Mouse (Mus musculus) midbrain, embryonic 14.5 days (tissue): ENCODE data around the gene Pcgf2. TPM values are rescaled to one million over a fixed set of nuclear protein-coding genes. Genes with fewer than 3 reads are reported as not detected.

Experiments
- ATAC-seq: fragments of 200-750 bp; cut with Nextera tagmentation; 2 replicates; pipeline ENCODE4 v1.8.0; 2017; ENCODE audit warnings: moderate number of reproducible peaks, moderate library complexity; ENCODE audit not compliant: low FRiP score, low TSS enrichment
- DNase-seq: peaks from one replicate; pipeline ENCODE4 v3.0.0-alpha.2; 2015
- H3K27ac ChIP-seq: fragments of 300-500 bp; sonication (generic); replicated peaks from 2 replicates; pipeline ENCODE4 v1.5.1; 2014; ENCODE audit warnings: mild to moderate bottlenecking, low read depth, low read length, moderate library complexity
- H3K27me3 ChIP-seq: fragments of 300-500 bp; sonication (generic); 2 replicates; pipeline ENCODE4 v1.6.1; 2014; ENCODE audit warnings: low read length, control low read depth, mixed read lengths; ENCODE audit not compliant: control insufficient read depth, insufficient read depth
- H3K36me3 ChIP-seq: fragments of 300-500 bp; sonication (generic); 2 replicates; pipeline ENCODE4 v1.6.1; 2014; ENCODE audit warnings: low read length, control low read depth; ENCODE audit not compliant: control insufficient read depth, insufficient read depth
- H3K4me1 ChIP-seq: fragments of 300-500 bp; sonication (generic); 2 replicates; pipeline ENCODE4 v1.6.1; 2014; ENCODE audit warnings: mild to moderate bottlenecking, antibody characterized with exemption, low read length, control low read depth; ENCODE audit not compliant: control insufficient read depth, insufficient read depth
- H3K4me2 ChIP-seq: fragments of 300-500 bp; sonication (generic); 2 replicates; pipeline ENCODE4 v1.6.1; 2014; ENCODE audit warnings: mild to moderate bottlenecking, low read length, moderate library complexity
- H3K4me3 ChIP-seq: fragments of 300-500 bp; sonication (generic); replicated peaks from 2 replicates; pipeline ENCODE4 v1.5.1; 2014; ENCODE audit warnings: low read depth, low read length
- H3K9ac ChIP-seq: fragments of 300-500 bp; sonication (generic); replicated peaks from 2 replicates; pipeline ENCODE4 v1.6.1; 2014; ENCODE audit warnings: mild to moderate bottlenecking, low read length, moderate library complexity
- H3K9me3 ChIP-seq: fragments of 300-500 bp; sonication (generic); 2 replicates; pipeline ENCODE4 v1.6.1; 2016; ENCODE audit warnings: low read length, control low read depth, mixed read lengths; ENCODE audit not compliant: control insufficient read depth
- WGBS: fragments of 180-500 bp; shearing (Covaris S2); extraction: QIAGEN DNeasy Blood & Tissue Kit; methylation state at CpG from one replicate; pipeline ENCODE4 v1.1.7; 2014; 5-methylcytosine and 5-hydroxymethylcytosine counted together
- polyA plus RNA-seq: library from polyadenylated mRNA; unstranded; fragments of >200 nt; fragmentation: Nextera tagmentation; extraction: Ambion mirVana; gene quantifications from 2 replicates; pipeline ENCODE4 v1.2.1, GENCODE M21; 2014

Gene Pcgf2
- polyA plus RNA-seq, 1 experiment from 2014 or later = 25.5 TPM

DNA sequence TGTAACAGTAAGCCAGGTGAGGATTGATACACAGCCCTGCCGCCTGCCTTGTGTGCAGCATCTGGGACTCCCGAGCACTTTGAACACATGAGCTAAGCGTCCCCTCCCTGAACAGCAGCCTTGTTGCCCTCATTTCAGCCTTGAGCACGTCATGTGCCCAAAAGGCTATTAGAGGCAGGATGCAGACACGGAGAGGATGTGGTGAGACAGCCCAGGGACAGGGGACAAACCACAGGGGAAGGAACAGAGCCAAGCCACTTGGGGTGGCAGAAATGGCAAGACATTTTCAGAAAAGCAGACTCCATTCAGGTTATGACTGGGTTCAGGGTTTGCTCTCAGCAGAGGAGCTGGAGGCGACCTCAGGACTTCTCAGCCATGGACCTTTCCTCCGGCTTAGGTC lies 28.0 kb upstream of the Pcgf2 start:
- H3K27me3 ChIP-seq = no peaks in the 10 kb centered on the region
- no peaks in the 10 kb centered on the region for H3K4me1 ChIP-seq
- H3K27ac ChIP-seq = no peak overlapping the region
- WGBS = 86% methylated on average over 7 of the region's 7 CpGs
- H3K9me3 ChIP-seq = no peaks in the 10 kb centered on the region
- H3K9ac ChIP-seq = no peak overlapping the region
- H3K4me3 ChIP-seq = no peak overlapping the region
- peaks cover 84% of the 10 kb centered on the region for H3K36me3 ChIP-seq
- no peak overlapping the region for H3K4me2 ChIP-seq
- no peak for DNase-seq
- ATAC-seq = no peak

- H3K36me3 ChIP-seq = peaks cover 97% of the 10 kb centered on the region
- WGBS = 94% methylated on average over 7 of the region's 7 CpGs
- ATAC-seq (no peak), DNase-seq (no peak)
- H3K9ac ChIP-seq = no peak overlapping the region
- no peak overlapping the region for H3K27ac ChIP-seq
- no peaks in the 10 kb centered on the region for H3K4me1 ChIP-seq
- no peaks in the 10 kb centered on the region for H3K27me3 ChIP-seq
- no peak overlapping the region for H3K4me3 ChIP-seq
- no peak overlapping the region for H3K4me2 ChIP-seq
- H3K9me3 ChIP-seq = peaks cover 4% of the 10 kb centered on the region; the same call in 1 of the 2 replicates
These were observed 23.4 kb upstream of the Pcgf2 start for GRCm38 (mm10) chr11:97723709-97724108.

- H3K27me3 ChIP-seq = no peaks in the 10 kb centered on the region
- no peak overlapping the region for H3K4me3 ChIP-seq
- 96% methylated on average over 4 of the region's 4 CpGs for WGBS
- no peak overlapping the region for H3K4me2 ChIP-seq
- H3K36me3 ChIP-seq = peaks cover 97% of the 10 kb centered on the region
- H3K27ac ChIP-seq = no peak overlapping the region
- H3K9me3 ChIP-seq = peaks cover 4% of the 10 kb centered on the region; the same call in 1 of the 2 replicates
- no peak for ATAC-seq
- H3K4me1 ChIP-seq = no peaks in the 10 kb centered on the region
- no peak overlapping the region for H3K9ac ChIP-seq
- DNase-seq = no peak
These were observed 21.0 kb upstream of the Pcgf2 start for GRCm38 (mm10) chr11:97721338-97721737.

DNA sequence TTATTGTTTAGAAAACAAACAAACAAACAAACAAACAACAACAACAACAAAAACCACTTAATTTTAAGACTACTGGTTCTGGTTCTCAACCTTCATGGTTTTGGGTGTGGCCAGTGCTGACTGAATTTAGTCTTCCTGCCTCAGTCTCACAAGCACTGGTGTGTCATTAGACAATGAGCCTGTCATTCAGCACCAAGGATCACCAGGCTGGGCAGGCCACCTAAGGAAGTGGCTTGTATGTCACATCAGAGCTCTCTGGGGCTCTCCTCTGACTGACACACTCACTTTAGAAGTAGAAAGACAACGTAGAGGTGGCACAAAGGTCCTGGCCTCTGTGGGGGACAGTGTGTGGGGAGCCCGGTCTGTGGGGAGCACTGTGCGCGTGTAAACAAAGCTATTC lies 18.7 kb upstream of the Pcgf2 start:
- no peak for ATAC-seq

GRCm38 (mm10) chr11:97718281-97718860 lies 18.1 kb upstream of the Pcgf2 start:
- DNase-seq = no peak
- Histone ChIP-seq H3K27ac (no peak overlapping the region), H3K4me1 (no peaks in the 10 kb centered on the region), H3K27me3 (no peaks in the 10 kb centered on the region), H3K4me2 (no peak overlapping the region), H3K9me3 (peaks cover 4% of the 10 kb centered on the region; the same call in 1 of the 2 replicates), H3K4me3 (no peak overlapping the region), H3K36me3 (peaks cover 85% of the 10 kb centered on the region), H3K9ac (no peak overlapping the region)
- ATAC-seq = no peak
- WGBS = 89% methylated on average over 15 of the region's 15 CpGs

More for the DNA sequence above, 18.7 kb upstream of the Pcgf2 start:
- no peak overlapping the region for H3K4me3 ChIP-seq
- H3K9me3 ChIP-seq = peaks cover 4% of the 10 kb centered on the region; the same call in 1 of the 2 replicates
- 92% methylated on average over 4 of the region's 4 CpGs for WGBS
- H3K4me2 ChIP-seq = no peak overlapping the region
- H3K27ac ChIP-seq = no peak overlapping the region
- no peaks in the 10 kb centered on the region for H3K4me1 ChIP-seq
- H3K9ac ChIP-seq = no peak overlapping the region
- H3K36me3 ChIP-seq = peaks cover 85% of the 10 kb centered on the region
- H3K27me3 ChIP-seq = no peaks in the 10 kb centered on the region
- DNase-seq = no peak

DNA sequence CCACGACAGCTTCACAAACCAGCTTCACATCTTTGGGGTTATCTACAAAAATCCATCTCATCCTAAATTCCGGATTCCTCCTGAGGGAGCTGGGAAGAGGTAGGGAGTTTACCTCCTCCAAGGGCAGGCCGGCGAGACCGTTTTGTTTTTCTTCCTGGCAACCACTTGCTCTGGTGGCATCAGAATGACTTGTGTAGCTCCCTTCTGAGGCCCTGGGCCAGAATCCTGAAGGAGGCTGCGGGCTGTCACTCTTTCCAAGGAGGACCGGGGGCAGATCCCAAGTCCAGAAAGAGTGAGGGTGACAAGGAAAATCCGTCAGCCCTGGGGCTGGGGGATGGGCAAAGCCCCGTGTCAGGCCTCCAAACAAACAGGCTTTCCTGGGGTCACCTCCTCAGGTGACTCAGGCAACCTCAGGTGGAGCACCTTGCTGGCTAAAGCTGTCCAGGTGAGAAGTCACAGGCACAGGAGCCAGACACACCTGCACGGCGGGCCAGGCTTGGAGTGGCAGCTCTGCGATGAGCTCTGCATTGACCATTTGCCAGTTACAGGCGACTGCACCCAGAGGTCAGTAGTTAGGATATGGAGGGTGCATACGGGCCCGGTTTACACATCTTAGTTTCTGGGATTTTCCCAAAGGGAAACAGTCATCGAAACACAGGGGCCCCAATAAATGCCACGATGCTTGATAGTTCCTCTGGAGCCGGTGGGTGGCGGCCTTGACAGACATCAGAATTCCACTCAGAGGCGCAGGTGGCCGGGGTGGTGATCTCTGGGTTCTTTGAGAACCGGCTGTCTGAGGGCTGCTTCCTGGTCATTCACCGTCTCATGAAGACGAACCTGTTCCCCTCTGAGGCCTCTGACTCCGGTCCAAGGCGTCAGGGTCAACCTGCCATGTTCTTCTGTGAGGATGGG lies 17.3 kb upstream of the Pcgf2 start:
- Histone ChIP-seq H3K27me3 (no peaks in the 10 kb centered on the region), H3K4me2 (no peak overlapping the region), H3K27ac (no peak overlapping the region), H3K4me1 (no peaks in the 10 kb centered on the region), H3K36me3 (peaks cover 85% of the 10 kb centered on the region), H3K9me3 (peaks cover 4% of the 10 kb centered on the region; the same call in 1 of the 2 replicates), H3K4me3 (no peak overlapping the region), H3K9ac (no peak overlapping the region)
- WGBS = 90% methylated on average over 26 of the region's 26 CpGs
- DNase-seq (no peak), ATAC-seq (no peak)

DNA sequence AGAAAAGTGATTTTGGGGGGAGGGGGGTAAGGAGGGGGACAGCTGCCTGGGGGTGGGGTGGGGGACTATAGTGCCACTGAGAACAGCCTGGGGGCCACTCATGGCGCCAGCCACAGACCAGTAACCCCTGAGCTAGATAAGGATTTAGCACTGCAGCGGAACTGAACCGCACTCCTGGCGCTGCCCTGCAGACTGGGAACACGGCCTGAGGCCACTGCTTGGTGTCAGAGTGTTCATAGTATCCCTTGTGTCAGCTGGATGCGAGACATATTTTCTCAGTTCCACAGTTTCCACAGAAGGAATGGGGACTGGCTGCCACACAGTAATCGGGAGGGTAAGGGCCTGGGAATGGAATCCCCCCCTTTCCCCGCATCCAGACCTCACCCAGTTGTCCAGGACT lies 15.7 kb upstream of the Pcgf2 start:
- WGBS = 87% methylated on average over 8 of the region's 8 CpGs
- Histone ChIP-seq H3K9ac (no peak overlapping the region), H3K4me2 (no peak overlapping the region), H3K9me3 (no peaks in the 10 kb centered on the region), H3K4me1 (no peaks in the 10 kb centered on the region), H3K36me3 (peaks cover 84% of the 10 kb centered on the region), H3K27ac (no peak overlapping the region), H3K27me3 (no peaks in the 10 kb centered on the region), H3K4me3 (no peak overlapping the region)
- ATAC-seq (no peak), DNase-seq (no peak)

DNA sequence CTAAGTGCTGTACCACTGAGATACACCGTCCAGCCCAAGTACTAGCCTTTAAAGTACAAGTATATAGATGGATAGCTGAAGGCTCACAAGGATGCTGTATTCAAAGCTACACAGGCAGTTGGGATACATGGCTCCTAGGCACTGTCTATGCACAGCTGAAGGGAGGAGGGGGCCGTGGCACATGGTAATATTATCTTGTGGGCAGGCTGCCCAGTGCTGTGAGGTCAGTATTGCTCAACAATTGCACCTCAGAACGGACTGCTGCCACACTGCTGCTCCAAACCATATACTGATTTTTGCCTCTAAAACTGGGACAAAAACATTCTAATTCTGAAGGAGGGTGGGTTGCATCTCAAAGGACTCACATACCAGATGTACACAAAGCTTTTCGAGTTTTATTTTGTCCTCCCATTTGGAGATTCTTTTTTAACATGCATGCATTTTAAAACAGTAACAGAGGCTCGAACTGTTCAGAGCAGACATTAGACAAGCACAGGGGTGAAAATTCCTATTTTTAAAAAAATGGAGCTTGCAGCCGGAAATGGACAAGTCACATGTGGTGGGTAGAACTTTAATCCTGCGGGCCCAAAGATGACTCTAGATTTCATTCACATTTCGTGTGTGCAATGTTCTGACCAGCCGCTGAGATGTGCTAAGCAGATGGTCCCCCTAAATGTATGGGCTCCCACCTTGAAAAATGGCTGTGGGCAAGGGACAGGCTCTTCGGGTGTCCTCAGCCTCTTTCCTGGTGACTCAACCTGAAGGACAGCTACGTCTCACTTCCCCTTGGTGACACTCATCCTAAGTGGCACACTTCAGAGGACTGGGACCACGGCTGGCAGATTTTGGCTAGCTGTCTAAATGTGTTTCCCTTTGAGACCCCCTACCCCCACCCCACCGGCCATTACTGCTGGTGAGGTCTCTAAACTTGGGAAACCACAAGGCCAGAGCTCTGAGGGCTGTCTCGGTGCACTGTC lies 14.8 kb upstream of the Pcgf2 start:
- Histone ChIP-seq H3K27me3 (no peaks in the 10 kb centered on the region), H3K4me2 (no peak overlapping the region), H3K4me3 (no peak overlapping the region), H3K4me1 (no peaks in the 10 kb centered on the region), H3K36me3 (peaks cover 81% of the 10 kb centered on the region), H3K27ac (no peak overlapping the region), H3K9me3 (no peaks in the 10 kb centered on the region), H3K9ac (no peak overlapping the region)
- ATAC-seq = no peak
- no peak for DNase-seq
- 94% methylated on average over 14 of the region's 14 CpGs for WGBS
